In the genomic region with DNA sequence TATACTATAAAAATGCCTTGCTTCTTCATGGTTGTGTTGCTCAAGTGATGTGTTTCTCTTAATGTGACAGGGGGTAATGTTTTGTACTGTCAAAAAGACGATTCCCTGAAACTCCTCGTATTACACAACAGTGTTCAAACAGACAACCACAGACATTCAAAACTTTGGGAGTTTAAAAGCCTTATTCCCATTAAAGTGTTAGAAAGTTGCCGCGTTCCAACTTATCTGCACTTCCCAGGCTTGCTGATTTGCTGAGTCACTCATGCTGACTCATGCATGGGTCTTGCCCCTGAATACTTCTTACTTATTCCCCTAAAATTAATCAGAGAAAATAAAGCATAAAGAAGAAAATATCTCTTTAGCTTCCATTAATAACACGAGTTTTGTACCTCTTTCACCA, we compare ENCODE assay signal across 13 mouse cellular contexts.
DNase-seq lines count a peak whose midpoint lies in the region; ATAC-seq and TF ChIP-seq lines count a peak whose summit lies in the region.
"Had no signal": no experiment of that assay in that cellular context is flagged by ENCODE, and none has a peak within 500 bp of the region (broad histone marks: within the 10 kb centered on the region; RNA-seq: fewer than 3 reads in every experiment).

No protein-coding gene starts in this region.

- intact Hi-C loops in gastrocnemius, adult 2 months (cut with DNase I) = no loop called here

- peak overlapping the region; percentile 82 for H3K27ac ChIP-seq in liver, embryonic 13.5 days
- H3K27ac ChIP-seq in hindbrain, postnatal 0 days = no peak overlapping the region
- H3K27ac ChIP-seq in gastrocnemius, adult 2 months = no peak overlapping the region
- H3K27ac ChIP-seq: neural tube, embryonic 13.5 days had no signal

- H3K4me2 ChIP-seq in liver, embryonic 13.5 days = 0 out of 2 replicates have a peak overlapping the region, but pooled peaks have one; percentile 25
- no peak overlapping the region for H3K4me2 ChIP-seq in hindbrain, postnatal 0 days (ENCODE audit: low read depth, low read length)
- H3K4me2 ChIP-seq: neural tube, embryonic 13.5 days had no signal

- H3K9ac ChIP-seq in liver, embryonic 13.5 days = no peak overlapping the region
- no peak overlapping the region for H3K9ac ChIP-seq in hindbrain, postnatal 0 days (replicated peaks; ENCODE audit: low read length)
- H3K9ac ChIP-seq: neural tube, embryonic 13.5 days had no signal

- DNase-seq in 3134 (ENCODE audit: extremely low read depth, insufficient read length, low spot score) (peak; percentile 23), 3T3-L1 (ENCODE audit: low read depth, low spot score) (peak; percentile 82)
- DNase-seq in c-Kit-positive CD71-positive TER-119-negative erythroid progenitor cells, embryonic 14.5 days (ENCODE audit: low read depth) = peak; percentile 73
- peak; percentile 72 for DNase-seq in liver, embryonic 13.5 days
- DNase-seq in hindbrain, postnatal 0 days (ENCODE audit: low spot score) = no peak
- DNase-seq in frontal cortex, postnatal 14 days (ENCODE audit: low spot score in 2 of 2) = no peak
- DNase-seq in gastrocnemius, adult 2 months = no peak
- DNase-seq: cerebellum, adult 18-20 months; kidney, postnatal 4 days; left cerebral cortex, postnatal 4 days; thymus, postnatal 14 days had no signal

- H3K36me3 ChIP-seq in liver, embryonic 13.5 days = no peaks in the 10 kb centered on the region
- H3K36me3 ChIP-seq in hindbrain, postnatal 0 days (ENCODE audit: insufficient read depth, low read length) = no peaks in the 10 kb centered on the region
- H3K36me3 ChIP-seq: neural tube, embryonic 13.5 days had no signal

- peak; percentile 91 for ATAC-seq in liver, embryonic 13.5 days (ENCODE audit: low read depth)
- no peak for ATAC-seq in hindbrain, postnatal 0 days
- ATAC-seq: hindbrain, embryonic 16.5 days had no signal

- no peak for TF ChIP-seq CTCF in hindbrain, postnatal 0 days (IDR thresholded peaks at IDR 0.05; ENCODE audit: low read depth)
- TF ChIP-seq CTCF in gastrocnemius, adult 2 months (IDR thresholded peaks at IDR 0.05) = no peak

- no peaks in the 10 kb centered on the region for H3K27me3 ChIP-seq in liver, embryonic 13.5 days
- no peaks in the 10 kb centered on the region for H3K27me3 ChIP-seq in hindbrain, postnatal 0 days (ENCODE audit: insufficient read depth, low read length)
- H3K27me3 ChIP-seq: neural tube, embryonic 13.5 days had no signal

- H3K4me3 ChIP-seq in liver, embryonic 13.5 days (replicated peaks) = no peak overlapping the region
- no peak overlapping the region for H3K4me3 ChIP-seq in hindbrain, postnatal 0 days (ENCODE audit: low read length)
- no peak overlapping the region for H3K4me3 ChIP-seq in gastrocnemius, adult 2 months
- H3K4me3 ChIP-seq: neural tube, embryonic 13.5 days had no signal

- no peaks in the 10 kb centered on the region for H3K9me3 ChIP-seq in liver, embryonic 13.5 days (replicated peaks)
- no peaks in the 10 kb centered on the region for H3K9me3 ChIP-seq in hindbrain, postnatal 0 days (ENCODE audit: low read length)
- H3K9me3 ChIP-seq: neural tube, embryonic 13.5 days had no signal

- WGBS in liver, embryonic 13.5 days (ENCODE audit: insufficient replicate concordance) = 27% methylated on average over 5 of the region's 5 CpGs
- WGBS in hindbrain, postnatal 0 days = 91% methylated on average over 5 of the region's 5 CpGs

- H3K4me1 ChIP-seq in liver, embryonic 13.5 days (replicated peaks) = peaks cover 37% of the 10 kb centered on the region
- no peaks in the 10 kb centered on the region for H3K4me1 ChIP-seq in hindbrain, postnatal 0 days (ENCODE audit: insufficient read depth, low read length)

Comparison
In these comparisons a context has a peak if more than half of its experiments do, and no peak if none do; other contexts are left out.
1. DNase-seq: peak in 3134 (single experiment), 3T3-L1 (single experiment), c-Kit-positive CD71-positive TER-119-negative erythroid progenitor cells, embryonic 14.5 days (single experiment) and liver, embryonic 13.5 days (single experiment); none in hindbrain, postnatal 0 days (single experiment), frontal cortex, postnatal 14 days (0 of 2) and gastrocnemius, adult 2 months (single experiment).